Mouse (Mus musculus): ENCODE data around the gene 9930111J21Rik1. TPM values are rescaled to one million over a fixed set of nuclear protein-coding genes. Genes with fewer than 3 reads are reported as not detected.
"Not testable (repeated sequence)": the region's sequence is repeated elsewhere in the genome, so short reads cannot be mapped to it uniquely, and the experiment has no call there.

9930111J21Rik1 gene
- total RNA-seq, 2 experiments from 2014 or later, result 1.8 to 2.9 TPM

DNA sequence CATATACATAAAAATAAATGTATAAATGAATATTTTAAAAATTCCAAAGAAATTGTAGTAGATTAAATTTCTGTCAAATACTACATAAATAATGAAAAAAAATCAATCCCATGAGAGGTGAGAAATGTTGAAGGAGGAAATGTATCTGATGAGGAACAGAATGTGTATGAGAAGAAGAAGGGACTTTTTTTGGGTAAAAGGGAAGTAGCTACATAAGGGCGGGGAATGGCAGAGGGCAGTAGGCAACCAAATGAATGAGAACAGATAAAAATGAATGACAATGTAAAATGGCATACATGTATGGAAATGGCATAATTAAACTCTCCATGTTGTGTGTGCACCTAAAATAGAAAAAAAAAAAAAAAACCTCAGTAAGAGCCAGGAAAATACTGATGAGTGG is 65.6 kb downstream of the 9930111J21Rik1 start:
- DNase-seq, result no peak

DNA sequence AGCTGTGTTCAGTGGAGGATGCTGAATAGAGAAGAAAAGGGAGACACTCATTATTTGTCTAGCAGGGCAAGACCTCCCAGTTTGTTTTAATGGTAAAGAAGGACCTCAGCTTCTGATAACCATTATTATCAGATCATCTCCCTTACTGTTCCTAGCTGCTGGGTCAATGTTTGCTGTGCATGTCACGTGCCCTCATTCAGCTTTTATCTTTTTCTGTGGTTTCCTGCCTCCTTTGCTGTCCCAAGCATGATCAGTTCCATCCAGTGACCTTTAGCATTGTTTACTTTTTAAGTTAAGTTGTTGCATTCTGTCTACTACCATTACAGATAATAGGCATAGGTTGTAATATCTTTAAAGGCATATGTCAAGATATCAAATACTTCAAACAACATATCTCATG is 70.7 kb downstream of the 9930111J21Rik1 start:
- no peak for DNase-seq

DNA sequence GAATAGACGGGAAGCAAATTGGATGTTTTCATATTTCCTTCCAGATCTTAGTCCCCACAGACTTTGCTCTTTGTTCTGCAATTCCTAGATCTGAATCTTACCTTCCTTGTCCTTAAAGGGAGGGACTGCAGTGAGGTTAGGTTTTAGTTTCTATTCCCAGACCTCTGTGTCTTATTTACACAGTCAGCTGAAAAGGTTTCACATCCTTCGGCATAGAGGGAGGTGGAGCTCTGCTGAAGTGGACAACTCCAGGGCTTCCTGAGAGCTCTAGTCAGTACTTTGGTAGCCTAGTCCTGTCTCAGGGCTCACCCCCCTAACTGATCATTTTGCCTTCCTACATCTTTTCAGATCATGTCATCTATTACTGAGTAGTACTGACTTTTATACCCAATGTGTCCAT is 77.2 kb downstream of the 9930111J21Rik1 start, which contains the start of gene Gm5431:
Gene Gm5431, minus strand, starts transcription at position 194 of the 400 bp plus-strand sequence.
- DNase-seq, result no peak

DNA sequence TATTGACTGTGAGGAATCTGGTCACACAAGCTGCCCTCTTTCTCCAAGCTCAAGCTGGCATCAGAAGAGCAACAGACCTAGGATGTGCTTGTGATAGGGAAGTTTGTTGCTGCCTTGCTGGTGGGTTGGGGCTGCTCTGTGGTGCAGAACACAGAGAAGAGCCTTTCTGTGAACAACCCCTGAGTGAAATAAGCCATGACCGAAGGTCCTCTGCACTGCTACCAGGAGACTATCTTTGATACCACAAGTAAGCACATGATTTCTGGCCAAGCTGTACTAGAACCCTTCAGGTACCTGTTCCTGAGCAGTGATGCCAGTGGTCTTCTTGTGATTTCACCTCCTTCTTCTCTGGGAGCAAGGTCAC is 77.6 kb downstream of the 9930111J21Rik1 start:
- not testable (repeated sequence) for DNase-seq

DNA sequence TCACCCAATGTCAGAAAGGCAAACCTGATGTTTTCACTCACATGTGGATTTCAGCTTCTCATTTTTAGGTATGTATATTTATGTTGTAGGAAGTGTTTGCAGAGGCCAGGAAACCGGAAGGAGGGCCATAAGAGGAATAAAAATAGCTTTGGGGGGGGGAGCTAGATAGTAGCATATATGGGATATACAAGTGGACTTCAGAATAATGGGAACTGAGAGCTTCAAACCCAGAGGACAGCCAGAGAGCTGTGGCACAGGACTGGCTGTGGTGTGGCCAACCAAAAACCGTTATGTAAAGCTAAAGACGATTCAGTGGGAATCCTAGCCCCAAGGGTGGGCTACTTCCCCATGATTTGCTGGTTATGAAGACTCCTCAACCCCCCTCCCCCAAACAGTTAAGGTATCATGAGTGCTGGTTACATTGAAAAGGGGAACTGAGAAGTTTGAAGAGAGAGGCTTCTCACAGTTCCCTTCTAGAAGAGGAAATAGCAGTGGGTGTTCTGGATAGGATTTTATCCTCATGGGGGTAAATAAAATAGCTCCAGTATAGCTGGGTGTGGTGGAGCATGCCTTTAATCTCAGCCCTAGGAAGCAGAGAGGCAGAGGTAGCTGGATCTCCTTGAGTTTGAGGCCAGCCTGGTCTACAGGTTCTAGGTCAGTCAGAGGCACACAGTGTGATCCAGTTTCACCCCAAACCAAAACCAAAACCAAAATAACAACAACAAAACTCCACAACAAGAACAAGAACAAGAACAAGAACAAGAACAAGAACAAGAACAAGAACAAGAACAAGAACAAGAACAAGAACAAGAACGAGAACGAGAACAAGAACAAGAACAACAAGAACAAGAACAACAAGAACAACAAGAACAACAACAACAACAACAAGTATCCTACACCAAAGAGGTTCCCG is 78.3 kb downstream of the 9930111J21Rik1 start:
- DNase-seq, result not testable (repeated sequence)

DNA sequence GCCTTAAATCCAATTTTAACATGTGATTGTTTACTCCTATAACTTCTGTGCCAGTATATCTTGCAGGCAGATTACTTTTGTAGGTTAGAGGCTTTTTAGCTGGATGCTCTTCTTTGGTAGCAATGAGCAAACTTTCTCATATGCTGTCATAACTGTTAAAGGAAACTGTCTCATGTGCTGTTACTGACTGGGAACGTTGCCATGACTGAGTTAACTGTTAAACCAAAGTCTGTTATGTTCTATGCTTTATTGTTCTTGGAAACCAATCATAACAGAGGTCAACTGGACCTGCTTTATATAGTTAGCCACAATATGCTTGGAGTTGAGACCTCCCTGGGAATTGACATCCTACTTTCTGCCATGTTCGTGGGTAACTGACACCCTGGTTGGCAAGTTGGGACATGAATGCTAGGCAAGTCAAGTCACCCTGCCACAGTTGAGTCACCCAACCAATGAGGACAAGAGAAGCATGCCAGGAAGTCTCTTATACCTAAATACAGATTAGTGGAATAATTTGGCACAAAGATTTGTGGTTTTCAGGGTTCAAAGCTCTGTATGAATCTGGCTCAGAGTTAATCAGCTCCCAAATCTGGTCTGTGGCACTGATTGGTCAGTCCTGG is 80.3 kb downstream of the 9930111J21Rik1 start:
- no peak for DNase-seq

Other genes with a start within 250 kb of the 9930111J21Rik1 start
- gene Rack1, start 179.1 kb downstream of the 9930111J21Rik1 start, total RNA-seq (2021), result 100 to 1,000 TPM; 805 to 857 TPM
- gene Trim41, start 162.0 kb downstream of the 9930111J21Rik1 start, total RNA-seq (2021), result 10 to 100 TPM; 42.3 to 42.7 TPM
- 10 to 100 TPM in 1 of 2 experiments, 1 to 10 TPM in 1; 5.3 to 12.0 TPM for gene Trim7, start 153.3 kb downstream of the 9930111J21Rik1 start, total RNA-seq (2021)
- 1 to 10 TPM; 2.5 to 4.9 TPM for gene Gm12184, start 152.7 kb downstream of the 9930111J21Rik1 start, total RNA-seq (2021)
- 10 to 100 TPM; 13.2 to 17.8 TPM for gene Irgm1, start 107.7 kb downstream of the 9930111J21Rik1 start, total RNA-seq (2021)
- 1 to 10 TPM; 1.6 to 2.0 TPM for gene Gm5431, start 77.2 kb downstream of the 9930111J21Rik1 start, total RNA-seq (2021)
- 10 to 100 TPM in 1 of 2 experiments, 1 to 10 TPM in 1; 5.3 to 11.1 TPM for gene Psme2b, start 33.2 kb downstream of the 9930111J21Rik1 start, total RNA-seq (2021)
- under 1 TPM; 0.18 TPM for gene Olfr56, start 509 bp downstream of the 9930111J21Rik1 start, total RNA-seq (2021)
- 1 to 10 TPM; 3.3 to 3.7 TPM for gene Gm12185, start 12.8 kb upstream of the 9930111J21Rik1 start, total RNA-seq (2021)
- 1 to 10 TPM; 1.1 to 2.1 TPM for gene Tgtp1, start 14.8 kb upstream of the 9930111J21Rik1 start, total RNA-seq (2021)
- gene 9930111J21Rik2, start 71.8 kb upstream of the 9930111J21Rik1 start, total RNA-seq (2021), result 1 to 10 TPM; 3.2 TPM
- 1 to 10 TPM; 1.2 to 1.3 TPM for gene Tgtp2, start 84.8 kb upstream of the 9930111J21Rik1 start, total RNA-seq (2021)
- gene Ifi47, start 97.2 kb upstream of the 9930111J21Rik1 start, total RNA-seq (2021), result 1 to 10 TPM; 5.2 to 5.7 TPM
- under 1 TPM; 0.27 to 0.45 TPM for gene Olfr1396, start 135.5 kb upstream of the 9930111J21Rik1 start, total RNA-seq (2021)
- not detected for gene Olfr1395, start 162.9 kb upstream of the 9930111J21Rik1 start, total RNA-seq (2021)
- not detected for gene Olfr1394, start 175.0 kb upstream of the 9930111J21Rik1 start, total RNA-seq (2021)
- gene Btnl9, start 207.8 kb upstream of the 9930111J21Rik1 start, total RNA-seq (2021), result 10 to 100 TPM; 34.5 to 37.6 TPM
- 10 to 100 TPM; 29.8 to 38.1 TPM for gene Zfp62, start 223.9 kb upstream of the 9930111J21Rik1 start, total RNA-seq (2021)

Data from adrenal gland, postnatal 10 days (tissue).